Mouse (Mus musculus): ENCODE results near the gene Xrcc1.

The Xrcc1 gene

GRCm38 (mm10) chr7:24528861-24529260 is 17.2 kb upstream of the Xrcc1 start:
- no peak for DNase-seq (ENCODE audit: extremely low spot score, low read depth, low spot score)

- no peak for DNase-seq (ENCODE audit: extremely low spot score, low read depth, low spot score)
Measured at GRCm38 (mm10) chr7:24529580-24529979, 16.5 kb upstream of the Xrcc1 start.

- DNase-seq (ENCODE audit: extremely low spot score, low read depth, low spot score): peak; percentile 100
Measured at GRCm38 (mm10) chr7:24530062-24530931, 15.8 kb upstream of the Xrcc1 start, which contains the start of gene Irgq. TSS of gene Irgq (plus strand) at chr7:24530689.

GRCm38 (mm10) chr7:24531211-24531971 is 14.7 kb upstream of the Xrcc1 start:
- DNase-seq (ENCODE audit: extremely low spot score, low read depth, low spot score): no peak

- no peak for DNase-seq (ENCODE audit: extremely low spot score, low read depth, low spot score)
Measured at GRCm38 (mm10) chr7:24533031-24533571, 13.0 kb upstream of the Xrcc1 start.

- DNase-seq (ENCODE audit: extremely low spot score, low read depth, low spot score): no peak
Measured at GRCm38 (mm10) chr7:24533806-24534205, 12.3 kb upstream of the Xrcc1 start.

- no peak for DNase-seq (ENCODE audit: extremely low spot score, low read depth, low spot score)
Measured at GRCm38 (mm10) chr7:24534301-24534700, 11.8 kb upstream of the Xrcc1 start.

GRCm38 (mm10) chr7:24537081-24537480 is 9.0 kb upstream of the Xrcc1 start:
- DNase-seq (ENCODE audit: extremely low spot score, low read depth, low spot score): no peak

GRCm38 (mm10) chr7:24537591-24537990 is 8.5 kb upstream of the Xrcc1 start:
- no peak for DNase-seq (ENCODE audit: extremely low spot score, low read depth, low spot score)

- no peak for DNase-seq (ENCODE audit: extremely low spot score, low read depth, low spot score)
Measured at GRCm38 (mm10) chr7:24538154-24538553, 7.9 kb upstream of the Xrcc1 start.

GRCm38 (mm10) chr7:24538701-24539100 is 7.4 kb upstream of the Xrcc1 start:
- no peak for DNase-seq (ENCODE audit: extremely low spot score, low read depth, low spot score)

GRCm38 (mm10) chr7:24539686-24540085 is 6.4 kb upstream of the Xrcc1 start:
- no peak for DNase-seq (ENCODE audit: extremely low spot score, low read depth, low spot score)

GRCm38 (mm10) chr7:24544506-24544905 is 1.6 kb upstream of the Xrcc1 start:
- no peak for DNase-seq (ENCODE audit: extremely low spot score, low read depth, low spot score)

GRCm38 (mm10) chr7:24546634-24547389 is 723 bp downstream of the Xrcc1 start:
- peak; percentile 98 for DNase-seq (ENCODE audit: extremely low spot score, low read depth, low spot score)

- no peak for DNase-seq (ENCODE audit: extremely low spot score, low read depth, low spot score)
Measured at GRCm38 (mm10) chr7:24547534-24548036, 1.5 kb downstream of the Xrcc1 start.

GRCm38 (mm10) chr7:24551985-24552759 is 6.1 kb downstream of the Xrcc1 start:
- no peak for DNase-seq (ENCODE audit: extremely low spot score, low read depth, low spot score)

GRCm38 (mm10) chr7:24555786-24556185 is 9.7 kb downstream of the Xrcc1 start:
- DNase-seq (ENCODE audit: extremely low spot score, low read depth, low spot score): no peak

GRCm38 (mm10) chr7:24561450-24561849 is 15.4 kb downstream of the Xrcc1 start:
- DNase-seq (ENCODE audit: extremely low spot score, low read depth, low spot score): no peak

- no peak for DNase-seq (ENCODE audit: extremely low spot score, low read depth, low spot score)
Measured at GRCm38 (mm10) chr7:24563191-24563836, 17.2 kb downstream of the Xrcc1 start.

- DNase-seq (ENCODE audit: extremely low spot score, low read depth, low spot score): no peak
Measured at GRCm38 (mm10) chr7:24563837-24564206, 17.7 kb downstream of the Xrcc1 start.

Measured in hindlimb bud, embryonic 11.5 days (tissue).